Mouse (Mus musculus) MEL (cell line): ENCODE results near the gene Zfp91. TPM values are rescaled to one million over a fixed set of nuclear protein-coding genes. Genes with fewer than 3 reads are reported as not detected.

Source experiments
- DNase-seq: peaks from one replicate; pipeline ENCODE4 v3.0.0; 2011; ENCODE audit warnings: low read depth, low spot score
- H3K27ac ChIP-seq: 2 replicates; pipeline ENCODE4 v1.5.1; 2012; ENCODE audit warnings: low read depth, mild to moderate bottlenecking, control low read depth, low read length, moderate library complexity; ENCODE audit not compliant: control insufficient read depth
- H3K27me3 ChIP-seq, 2 experiments: fragments of 150-350 bp in 1 of 2; sonication (generic) in 1 of 2; 2 replicates each; pipeline ENCODE4 v1.6.1; 2012; ENCODE audit warnings: low read length in 2 of 2, mild to moderate bottlenecking in 2 of 2, improper control_type of control experiment in 1 of 2, moderate library complexity in 1 of 2; ENCODE audit not compliant: insufficient read depth in 2 of 2, control insufficient read depth in 1 of 2
- H3K36me3 ChIP-seq, 2 experiments: 2 replicates each; pipeline ENCODE4 v1.6.1; 2012 to 2014; ENCODE audit warnings: low read length in 2 of 2, improper control_type of control experiment in 1 of 2, inconsistent platforms in 1 of 2, mild to moderate bottlenecking in 1 of 2; ENCODE audit not compliant: insufficient read depth in 2 of 2, control insufficient read depth in 1 of 2
- H3K4me1 ChIP-seq, 2 experiments: fragments of 150-350 bp in 1 of 2; sonication (generic) in 1 of 2; 2 replicates each; pipeline ENCODE4 v1.6.1; 2012; ENCODE audit warnings: low read length in 2 of 2, improper control_type of control experiment in 1 of 2, mild to moderate bottlenecking in 1 of 2; ENCODE audit not compliant: insufficient read depth in 2 of 2, control insufficient read depth in 1 of 2
- H3K4me3 ChIP-seq, 2 experiments: fragments of 150-350 bp in 1 of 2; sonication (generic) in 1 of 2; 2 replicates each; pipeline ENCODE4 v1.5.1; 2012; ENCODE audit warnings: low read depth in 2 of 2, low read length in 2 of 2, mild to moderate bottlenecking in 2 of 2, moderate library complexity in 2 of 2, control low read depth in 1 of 2, improper control_type of control experiment in 1 of 2; ENCODE audit not compliant: control insufficient read depth in 1 of 2, insufficient read depth in 1 of 2
- H3K79me2 ChIP-seq: 2 replicates; pipeline ENCODE4 v1.6.1; 2012; ENCODE audit warnings: mild to moderate bottlenecking, low read length, moderate library complexity; ENCODE audit not compliant: control insufficient read depth, poor library complexity, insufficient read depth
- H3K9ac ChIP-seq: 2 replicates; pipeline ENCODE4 v1.6.1; 2012; ENCODE audit warnings: low read depth, mild to moderate bottlenecking, control low read depth, low read length, moderate library complexity; ENCODE audit not compliant: control insufficient read depth, poor library complexity, severe bottlenecking
- H3K9me3 ChIP-seq: fragments of 150-350 bp; sonication (generic); replicated peaks from 2 replicates; pipeline ENCODE4 v1.6.1; 2012; ENCODE audit warnings: mild to moderate bottlenecking, low read length, improper control_type of control experiment, moderate library complexity; ENCODE audit not compliant: insufficient read depth
- CHD1 ChIP-seq: IDR thresholded peaks from 2 replicates; pipeline ENCODE4 v1.6.1; 2012; ENCODE audit warnings: low read depth, mild to moderate bottlenecking, inconsistent platforms, low read length, improper control_type of control experiment
- CTCF ChIP-seq, 3 experiments: IDR thresholded peaks in 2 of 3; conservative IDR thresholded peaks in 1 of 3; 2 replicates each; pipeline ENCODE4 v1.5.1; 2011 to 2012; ENCODE audit warnings: low read length in 3 of 3, low read depth in 2 of 3, mild to moderate bottlenecking in 2 of 3, improper control_type of control experiment in 1 of 3, inconsistent platforms in 1 of 3, mixed read lengths in 1 of 3, moderate library complexity in 1 of 3; ENCODE audit not compliant: control insufficient read depth in 1 of 3, insufficient read depth in 1 of 3, poor library complexity in 1 of 3, severe bottlenecking in 1 of 3
- EP300 ChIP-seq, 2 experiments: IDR thresholded peaks; 2 replicates each; pipeline ENCODE4 v1.6.1; 2011; ENCODE audit warnings: improper control_type of control experiment in 2 of 2, low read length in 2 of 2, low read depth in 1 of 2, mild to moderate bottlenecking in 1 of 2
- ETS1 ChIP-seq: IDR thresholded peaks from 2 replicates; pipeline ENCODE4 v1.6.1; 2012; ENCODE audit warnings: low read depth, mild to moderate bottlenecking, inconsistent platforms, low read length, improper control_type of control experiment, moderate library complexity
- HCFC1 ChIP-seq: IDR thresholded peaks from 2 replicates; pipeline ENCODE4 v1.6.1; 2012; ENCODE audit warnings: low read depth, mild to moderate bottlenecking, inconsistent platforms, low read length, improper control_type of control experiment, moderate library complexity
- JUND ChIP-seq: IDR thresholded peaks from 2 replicates; pipeline ENCODE4 v1.6.1; 2011; ENCODE audit warnings: low read depth, mild to moderate bottlenecking, improper control_type of control experiment, low read length
- MAX ChIP-seq: IDR thresholded peaks from 2 replicates; pipeline ENCODE4 v1.6.1; 2011; ENCODE audit warnings: low read length, improper control_type of control experiment
- MAZ ChIP-seq: IDR thresholded peaks from 2 replicates; pipeline ENCODE4 v1.6.1; 2012; ENCODE audit warnings: low read depth, mild to moderate bottlenecking, inconsistent platforms, low read length, improper control_type of control experiment
- MEF2A ChIP-seq: IDR thresholded peaks from 2 replicates; pipeline ENCODE4 v1.6.1; 2014; ENCODE audit warnings: low read depth, mild to moderate bottlenecking, inconsistent platforms, low read length, improper control_type of control experiment; ENCODE audit not compliant: poor library complexity, insufficient replicate concordance, severe bottlenecking; ENCODE audit errors: extremely low read depth
- MYB ChIP-seq: IDR thresholded peaks from 2 replicates; pipeline ENCODE4 v1.6.1; 2011; ENCODE audit warnings: mild to moderate bottlenecking, low read depth, low read length, improper control_type of control experiment
- NELFE ChIP-seq: IDR thresholded peaks from 2 replicates; pipeline ENCODE4 v1.6.1; 2011; ENCODE audit warnings: low read depth, low read length, improper control_type of control experiment
- POLR2AphosphoS2 ChIP-seq: IDR thresholded peaks from 2 replicates; pipeline ENCODE4 v1.6.1; 2011; ENCODE audit warnings: low read length, improper control_type of control experiment
- RAD21 ChIP-seq: IDR thresholded peaks from 2 replicates; pipeline ENCODE4 v1.6.1; 2011; ENCODE audit warnings: mild to moderate bottlenecking, low read depth, low read length, improper control_type of control experiment
- RCOR1 ChIP-seq: IDR thresholded peaks from 2 replicates; pipeline ENCODE4 v1.6.1; 2012; ENCODE audit warnings: low read depth, mild to moderate bottlenecking, inconsistent platforms, low read length, improper control_type of control experiment
- SMC3 ChIP-seq: IDR thresholded peaks from 2 replicates; pipeline ENCODE4 v1.6.1; 2011; ENCODE audit warnings: low read depth, low read length, improper control_type of control experiment
- TCF12 ChIP-seq: IDR thresholded peaks from 2 replicates; pipeline ENCODE4 v1.6.1; 2014; ENCODE audit warnings: low read depth, mild to moderate bottlenecking, inconsistent platforms, low read length, improper control_type of control experiment, moderate library complexity
- ZC3H11A ChIP-seq: IDR thresholded peaks from 2 replicates; pipeline ENCODE4 v1.6.1; 2012; ENCODE audit warnings: low read depth, mild to moderate bottlenecking, inconsistent platforms, low read length, improper control_type of control experiment
- ZNF384 ChIP-seq: IDR thresholded peaks from 2 replicates; pipeline ENCODE4 v1.6.1; 2012; ENCODE audit warnings: low read depth, mild to moderate bottlenecking, inconsistent platforms, low read length, improper control_type of control experiment
- polyA plus RNA-seq, 2 experiments: library from polyadenylated mRNA; stranded (reverse) in 1 of 2; unstranded in 1 of 2; fragments of >175 nt in 1 of 2; fragments of >200 nt in 1 of 2; gene quantifications; 2 replicates each; pipeline versions ENCODE4 v1.2.1 to v1.2.4; 2012; ENCODE audit warnings: low replicate concordance in 2 of 2, low read depth in 1 of 2; ENCODE audit not compliant: insufficient read length in 2 of 2, insufficient read depth in 1 of 2, missing spikeins in 1 of 2
- total RNA-seq: library from RNA; depleted of rRNA; stranded (reverse); fragments of 300-350 nt; gene quantifications from 2 replicates; pipeline ENCODE4 v1.2.3, GENCODE M21; 2012

Zfp91 gene
- total and polyA plus RNA-seq, 3 experiments = 32.3 to 148 (median 51.7) TPM

DNA sequence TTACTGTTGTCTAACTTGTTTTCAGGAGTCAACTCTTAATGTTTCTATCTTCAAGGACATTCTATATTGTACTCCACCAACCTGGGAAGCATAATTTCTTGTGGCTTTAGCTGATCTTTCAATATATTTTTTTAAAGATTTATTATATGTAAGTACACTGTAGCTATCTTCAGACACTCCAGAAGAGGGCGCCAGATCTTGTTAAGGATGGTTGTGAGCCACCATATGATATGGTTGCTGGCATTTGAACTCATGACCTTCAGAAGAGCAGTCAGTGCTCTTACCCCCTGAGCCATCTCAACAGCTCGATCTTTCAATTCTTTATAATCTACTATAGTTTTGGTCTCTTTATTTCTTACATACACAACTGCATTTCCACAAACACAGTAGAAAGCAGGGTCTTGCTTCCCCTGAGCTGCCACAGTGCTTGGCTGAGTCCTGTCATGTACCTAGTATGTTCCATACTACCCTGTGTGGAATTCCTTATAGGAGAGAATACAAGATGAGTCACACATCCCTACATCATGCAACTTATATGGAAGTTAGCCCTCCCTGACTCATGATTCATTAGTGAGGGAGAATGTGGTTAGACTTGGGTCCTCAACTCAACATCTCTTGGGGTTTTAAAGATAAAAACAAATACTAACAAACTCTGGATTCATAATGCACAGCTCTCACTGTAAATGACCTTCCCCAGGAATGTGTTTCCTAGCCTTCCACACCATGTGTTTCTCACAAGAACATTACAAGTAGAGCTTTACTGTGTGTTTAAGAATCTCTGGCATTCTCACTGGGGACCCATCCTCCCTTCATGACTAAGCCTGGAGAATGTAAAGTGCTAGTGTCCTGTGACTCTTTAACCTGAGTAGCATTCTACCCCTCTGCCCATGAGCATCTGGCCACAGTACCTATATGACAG, 33.5 kb downstream of the Zfp91 start:
- H3K9me3 ChIP-seq = no peaks in the 10 kb centered on the region
- no peak overlapping the region for H3K27ac ChIP-seq
- H3K4me1 ChIP-seq = no peaks in the 10 kb centered on the region
- H3K9ac ChIP-seq = no peak overlapping the region
- 0 out of 2 replicates have a peak, but pooled peaks have one; percentile 14 for TF ChIP-seq ZC3H11A
- no peak for TF ChIP-seq JUND
- no peak for TF ChIP-seq MEF2A
- TF ChIP-seq MAZ = no peak
- TF ChIP-seq POLR2AphosphoS2 = 0 out of 2 replicates have a peak, but pooled peaks have one; percentile 56
- no peak for TF ChIP-seq CHD1
- TF ChIP-seq MAX = no peak
- TF ChIP-seq RCOR1 = no peak
- TF ChIP-seq EP300 (IDR thresholded peaks at IDR 0.05; ENCODE audit: low read depth in 1 of 2, low read length in 2 of 2) = no peak
- peak; percentile 43 for TF ChIP-seq SMC3
- TF ChIP-seq CTCF (IDR thresholded peaks at IDR 0.05 in 2 of 3, conservative IDR thresholded peaks at IDR 0.05 in 1 of 3; ENCODE audit: control insufficient read depth in 1 of 3, insufficient read depth in 1 of 3, low read depth in 2 of 3, low read length in 3 of 3, poor library complexity in 1 of 3, severe bottlenecking in 1 of 3) = peak; percentile 20 to 45 (median 28); a peak in 5 of 6 replicates
- no peak for TF ChIP-seq NELFE
- TF ChIP-seq HCFC1 = no peak
- peak; percentile 25 for TF ChIP-seq RAD21
- TF ChIP-seq ZNF384 = no peak
- no peak for TF ChIP-seq MYB
- TF ChIP-seq, all 39 proteins: peak for 5
- Histone ChIP-seq H3K4me3 (no peak overlapping the region), H3K27me3 (no peaks in the 10 kb centered on the region), H3K36me3 (peaks cover 0 to 10% of the 10 kb centered on the region in 2 experiments; a peak in 1 of 4 replicates), H3K79me2 (no peaks in the 10 kb centered on the region)
- peak; percentile 27 for DNase-seq

DNA sequence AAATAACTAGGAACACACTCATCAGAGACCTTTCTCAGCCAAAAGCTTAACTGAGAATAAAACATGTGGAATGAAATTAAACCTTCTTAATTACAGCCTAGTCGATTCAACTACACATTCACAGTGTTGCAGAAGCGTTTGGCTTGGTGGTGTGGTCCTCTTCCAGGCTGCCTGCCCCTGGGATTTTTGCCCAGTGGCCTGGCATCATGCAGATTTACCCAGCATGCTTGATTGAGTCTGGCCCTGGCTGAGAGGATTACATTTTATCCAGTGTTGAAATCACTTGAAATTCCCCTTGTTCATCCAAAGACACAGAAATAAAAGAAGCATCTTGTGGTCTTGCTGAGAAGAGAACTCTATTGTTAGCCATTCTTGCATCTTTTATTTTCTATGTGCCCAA, 36.3 kb downstream of the Zfp91 start:
- Histone ChIP-seq H3K4me3 (no peak overlapping the region), H3K27ac (no peak overlapping the region), H3K79me2 (no peaks in the 10 kb centered on the region)
- TF ChIP-seq ETS1 (no peak), TCF12 (no peak), MAZ (no peak)
- TF ChIP-seq, all 39 proteins: peak for 0
- no peaks in the 10 kb centered on the region for H3K4me1 ChIP-seq
- H3K9me3 ChIP-seq = no peaks in the 10 kb centered on the region
- H3K27me3 ChIP-seq = no peaks in the 10 kb centered on the region; a peak in 1 of 4 replicates
- DNase-seq = no peak
- no peak overlapping the region for H3K9ac ChIP-seq
- peaks cover 0 to 5% of the 10 kb centered on the region in 2 experiments; a peak in 1 of 4 replicates for H3K36me3 ChIP-seq
